ENCODE assay signal across 8 mouse cellular contexts in the genomic region with DNA sequence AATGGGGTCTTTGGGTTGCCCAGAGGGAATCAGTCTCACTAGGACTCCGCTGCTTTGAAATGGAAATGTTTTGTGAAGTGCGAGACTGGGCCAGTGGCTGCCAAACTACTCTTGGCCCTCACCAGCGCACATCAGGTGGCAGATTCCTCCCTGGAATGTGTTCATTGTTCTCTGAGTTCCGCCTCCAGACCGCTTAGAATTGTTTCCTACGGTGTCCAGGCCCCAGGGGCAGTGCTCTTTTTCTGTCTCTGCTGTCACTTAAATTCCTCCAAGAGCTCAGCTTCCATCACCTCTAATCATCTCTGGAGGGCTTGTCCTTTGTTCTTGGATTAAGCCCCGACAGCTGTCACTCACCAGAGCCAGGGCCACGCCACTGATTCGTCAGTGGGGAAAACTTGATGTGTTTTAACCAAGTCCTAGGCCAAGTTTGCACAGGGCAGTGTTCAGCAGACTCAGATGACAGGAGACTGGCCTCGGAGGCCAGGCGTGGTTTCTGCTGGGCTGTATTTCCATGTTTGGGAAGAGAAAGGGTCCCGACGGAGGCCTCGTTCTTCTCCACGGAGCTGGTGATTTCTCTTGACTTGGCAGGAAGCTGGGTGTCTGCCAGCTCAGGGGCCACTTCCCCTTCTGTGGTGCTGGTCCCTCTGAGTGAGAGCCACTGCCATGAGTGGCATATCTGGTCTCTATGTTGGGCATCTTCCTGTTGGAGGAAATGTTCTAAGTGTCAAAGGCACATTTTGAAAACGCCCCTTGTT. TPM values are rescaled to one million over a fixed set of nuclear protein-coding genes. Genes with fewer than 3 reads are reported as not detected.
DNase-seq lines count a peak whose midpoint lies in the region; ATAC-seq and TF ChIP-seq lines count a peak whose summit lies in the region.

No protein-coding gene starts in this region.

- peaks cover 76% of the 10 kb centered on the region for H3K27me3 ChIP-seq in midbrain, embryonic 10.5 days (ENCODE audit: low read depth, poor library complexity, severe bottlenecking)
- H3K27me3 ChIP-seq in midbrain, embryonic 16.5 days (ENCODE audit: control insufficient read depth, insufficient read depth, low read depth, low read length), result no peaks in the 10 kb centered on the region
- no peaks in the 10 kb centered on the region for H3K27me3 ChIP-seq in embryonic facial prominence, embryonic 14.5 days (replicated peaks; ENCODE audit: control insufficient read depth, insufficient read depth, low read length)
- H3K27me3 ChIP-seq in hindbrain, embryonic 14.5 days (ENCODE audit: control insufficient read depth, insufficient read depth, low read length), result peaks cover 5% of the 10 kb centered on the region; the same call in 1 of the 2 replicates
- no peaks in the 10 kb centered on the region for H3K27me3 ChIP-seq in midbrain, postnatal 0 days (ENCODE audit: insufficient read depth, low read length)

- H3K36me3 ChIP-seq in midbrain, embryonic 10.5 days, result no peaks in the 10 kb centered on the region
- H3K36me3 ChIP-seq in midbrain, embryonic 16.5 days (ENCODE audit: control insufficient read depth, insufficient read depth, low read length), result peaks cover 2% of the 10 kb centered on the region
- H3K36me3 ChIP-seq in embryonic facial prominence, embryonic 14.5 days (ENCODE audit: control insufficient read depth, insufficient read depth, low read length), result no peaks in the 10 kb centered on the region
- H3K36me3 ChIP-seq in hindbrain, embryonic 14.5 days (replicated peaks; ENCODE audit: control insufficient read depth, insufficient read depth), result 0 out of 2 replicates have a peak, but pooled peaks cover 3% of the 10 kb centered on the region
- 0 out of 2 replicates have a peak, but pooled peaks cover 2% of the 10 kb centered on the region for H3K36me3 ChIP-seq in midbrain, postnatal 0 days (ENCODE audit: insufficient read depth, low read length)

- H3K4me1 ChIP-seq in midbrain, embryonic 10.5 days, result peaks cover 49% of the 10 kb centered on the region
- peaks cover 25% of the 10 kb centered on the region for H3K4me1 ChIP-seq in midbrain, embryonic 16.5 days (ENCODE audit: control insufficient read depth, insufficient read depth, low read length)
- peaks cover 30% of the 10 kb centered on the region for H3K4me1 ChIP-seq in embryonic facial prominence, embryonic 14.5 days (ENCODE audit: control insufficient read depth, insufficient read depth, low read length)
- H3K4me1 ChIP-seq in hindbrain, embryonic 14.5 days (replicated peaks; ENCODE audit: control insufficient read depth, insufficient read depth, low read length), result peaks cover 22% of the 10 kb centered on the region
- H3K4me1 ChIP-seq in midbrain, postnatal 0 days (ENCODE audit: insufficient read depth, low read length), result peaks cover 15% of the 10 kb centered on the region; the same call in 1 of the 2 replicates

- TF ChIP-seq CTCF in midbrain, postnatal 0 days (IDR thresholded peaks at IDR 0.05), result no peak

- ATAC-seq in midbrain, embryonic 16.5 days, result no peak
- ATAC-seq in embryonic facial prominence, embryonic 14.5 days (ENCODE audit: low read depth), result peak; percentile 55
- peak; percentile 10; the same call in 1 of the 2 replicates for ATAC-seq in hindbrain, embryonic 14.5 days (ENCODE audit: low FRiP score)
- ATAC-seq in midbrain, postnatal 0 days (ENCODE audit: low FRiP score), result no peak

- H3K9me3 ChIP-seq in midbrain, embryonic 10.5 days (replicated peaks), result no peaks in the 10 kb centered on the region
- peaks cover 3% of the 10 kb centered on the region; the same call in 1 of the 2 replicates for H3K9me3 ChIP-seq in midbrain, embryonic 16.5 days (replicated peaks; ENCODE audit: control insufficient read depth, low read length, poor library complexity, severe bottlenecking)
- 0 out of 2 replicates have a peak, but pooled peaks cover 4% of the 10 kb centered on the region for H3K9me3 ChIP-seq in embryonic facial prominence, embryonic 14.5 days (ENCODE audit: control insufficient read depth, low read length)
- peaks cover 8% of the 10 kb centered on the region; the same call in 1 of the 2 replicates for H3K9me3 ChIP-seq in hindbrain, embryonic 14.5 days (ENCODE audit: control insufficient read depth, low read length)
- no peaks in the 10 kb centered on the region for H3K9me3 ChIP-seq in midbrain, postnatal 0 days (ENCODE audit: low read length)

- peak; percentile 63 for DNase-seq in midbrain, embryonic 10.5 days (ENCODE audit: low spot score)
- peak; percentile 60 for DNase-seq in embryonic facial prominence, embryonic 14.5 days (ENCODE audit: low spot score)
- DNase-seq in hindbrain, embryonic 14.5 days (ENCODE audit: low spot score), result no peak
- peak; percentile 33 for DNase-seq in midbrain, postnatal 0 days (ENCODE audit: low spot score)
- DNase-seq in adrenal gland, adult 2 months, result no peak
- no peak for DNase-seq in left cerebral cortex, adult 18-20 months (ENCODE audit: low spot score in 2 of 2)
- no peak for DNase-seq in testis, postnatal 14 days (ENCODE audit: low spot score)

- H3K9ac ChIP-seq in midbrain, embryonic 16.5 days (ENCODE audit: low read depth, low read length), result no peak overlapping the region
- no peak overlapping the region for H3K9ac ChIP-seq in embryonic facial prominence, embryonic 14.5 days (ENCODE audit: low read depth, low read length)
- no peak overlapping the region for H3K9ac ChIP-seq in hindbrain, embryonic 14.5 days
- H3K9ac ChIP-seq in midbrain, postnatal 0 days (replicated peaks; ENCODE audit: low read length, poor library complexity, severe bottlenecking), result no peak overlapping the region; the same call in 1 of the 2 replicates

- peak overlapping the region; percentile 34 for H3K4me3 ChIP-seq in midbrain, embryonic 10.5 days
- H3K4me3 ChIP-seq in midbrain, embryonic 16.5 days (ENCODE audit: low read depth, low read length), result no peak overlapping the region
- no peak overlapping the region for H3K4me3 ChIP-seq in embryonic facial prominence, embryonic 14.5 days (ENCODE audit: low read depth, low read length)
- no peak overlapping the region for H3K4me3 ChIP-seq in hindbrain, embryonic 14.5 days (replicated peaks; ENCODE audit: low read length)
- H3K4me3 ChIP-seq in midbrain, postnatal 0 days (ENCODE audit: low read depth, low read length), result no peak overlapping the region

- H3K27ac ChIP-seq in midbrain, embryonic 10.5 days (replicated peaks), result peak overlapping the region; percentile 61
- H3K27ac ChIP-seq in midbrain, embryonic 16.5 days (ENCODE audit: low read length), result no peak overlapping the region; the same call in 1 of the 2 replicates
- H3K27ac ChIP-seq in embryonic facial prominence, embryonic 14.5 days (replicated peaks; ENCODE audit: low read depth, low read length), result no peak overlapping the region
- no peak overlapping the region for H3K27ac ChIP-seq in hindbrain, embryonic 14.5 days
- H3K27ac ChIP-seq in midbrain, postnatal 0 days (ENCODE audit: low read depth, low read length), result no peak overlapping the region

- no peak overlapping the region; the same call in 1 of the 2 replicates for H3K4me2 ChIP-seq in midbrain, embryonic 16.5 days (ENCODE audit: low read length)
- H3K4me2 ChIP-seq in embryonic facial prominence, embryonic 14.5 days (ENCODE audit: low read depth, low read length), result no peak overlapping the region
- H3K4me2 ChIP-seq in hindbrain, embryonic 14.5 days (replicated peaks), result no peak overlapping the region; the same call in 1 of the 2 replicates
- H3K4me2 ChIP-seq in midbrain, postnatal 0 days (ENCODE audit: low read depth, low read length, poor library complexity, severe bottlenecking), result no peak overlapping the region; the same call in 1 of the 2 replicates

- WGBS in midbrain, embryonic 10.5 days, result 5% methylated on average over 16 of the region's 16 CpGs
- WGBS in midbrain, embryonic 16.5 days, result 6% methylated on average over 16 of the region's 16 CpGs
- WGBS in embryonic facial prominence, embryonic 14.5 days, result 13% methylated on average over 16 of the region's 16 CpGs
- WGBS in hindbrain, embryonic 14.5 days, result 8% methylated on average over 16 of the region's 16 CpGs
- 17% methylated on average over 16 of the region's 16 CpGs for WGBS in midbrain, postnatal 0 days

RNA-seq across cellular contexts. Expression of a gene that starts 12.9 kb away (rescaled TPM):
- polyA plus RNA-seq in midbrain, embryonic 10.5 days (2016; fragmentation: Nextera tagmentation; extraction: Ambion mirVana), result 0.74 and 1.4 TPM in 2 replicates
- 6.8 and 7.2 TPM in 2 replicates for polyA plus RNA-seq in midbrain, embryonic 16.5 days (2015; fragmentation: Nextera tagmentation; extraction: Ambion mirVana)
- 5.4 and 5.5 TPM in 2 replicates for polyA plus RNA-seq in embryonic facial prominence, embryonic 14.5 days (2014; fragmentation: Nextera tagmentation; extraction: Ambion mirVana)
- polyA plus RNA-seq in hindbrain, embryonic 14.5 days (2014; fragmentation: Nextera tagmentation; extraction: Ambion mirVana), result 4.6 and 4.8 TPM in 2 replicates
- total RNA-seq in midbrain, postnatal 0 days (2014; rRNA removed), result 40.7 and 48.2 TPM in 2 replicates
- 7.0 and 8.3 TPM in 2 replicates for polyA plus RNA-seq in midbrain, postnatal 0 days (2015; fragmentation: Nextera tagmentation; extraction: Ambion mirVana)
- total RNA-seq in adrenal gland, adult 2 months (2021), result 1 to 10 TPM; 2.0 to 2.6 TPM
- 19.4 and 23.9 TPM in 2 replicates for polyA plus RNA-seq in adrenal gland, adult 2 months (2012; rRNA removed)
- total RNA-seq in left cerebral cortex, adult 18-20 months (2021), result 10 to 100 TPM; 16.1 to 18.9 TPM

RNA-seq across cellular contexts. Expression of a gene that starts 34.0 kb away (rescaled TPM):
- polyA plus RNA-seq in midbrain, embryonic 10.5 days (2016; fragmentation: Nextera tagmentation; extraction: Ambion mirVana), result 91.0 and 110 TPM in 2 replicates
- polyA plus RNA-seq in midbrain, embryonic 16.5 days (2015; fragmentation: Nextera tagmentation; extraction: Ambion mirVana), result 87.3 and 89.3 TPM in 2 replicates
- 87.2 and 105 TPM in 2 replicates for polyA plus RNA-seq in embryonic facial prominence, embryonic 14.5 days (2014; fragmentation: Nextera tagmentation; extraction: Ambion mirVana)
- polyA plus RNA-seq in hindbrain, embryonic 14.5 days (2014; fragmentation: Nextera tagmentation; extraction: Ambion mirVana), result 103 and 109 TPM in 2 replicates
- total RNA-seq in midbrain, postnatal 0 days (2014; rRNA removed), result 26.2 and 39.2 TPM in 2 replicates
- polyA plus RNA-seq in midbrain, postnatal 0 days (2015; fragmentation: Nextera tagmentation; extraction: Ambion mirVana), result 63.8 and 73.7 TPM in 2 replicates
- total RNA-seq in adrenal gland, adult 2 months (2021), result 10 to 100 TPM; 28.4 to 29.4 TPM
- 5.1 and 5.7 TPM in 2 replicates for polyA plus RNA-seq in adrenal gland, adult 2 months (2012; rRNA removed)
- 10 to 100 TPM; 37.0 to 37.9 TPM for total RNA-seq in left cerebral cortex, adult 18-20 months (2021)

Comparison
In these comparisons a context has a peak if more than half of its experiments do, and no peak if none do; other contexts are left out.
1. DNase-seq: peak in midbrain, embryonic 10.5 days (single experiment), embryonic facial prominence, embryonic 14.5 days (single experiment) and midbrain, postnatal 0 days (single experiment); none in hindbrain, embryonic 14.5 days (single experiment), adrenal gland, adult 2 months (single experiment), left cerebral cortex, adult 18-20 months (0 of 2) and testis, postnatal 14 days (single experiment).
2. ATAC-seq: peak in embryonic facial prominence, embryonic 14.5 days (single experiment) and hindbrain, embryonic 14.5 days (single experiment); none in midbrain, embryonic 16.5 days (single experiment) and midbrain, postnatal 0 days (single experiment).